Mouse (Mus musculus): Measurements from ENCODE around the gene Gphn. TPM values are rescaled to one million over a fixed set of nuclear protein-coding genes. Genes with fewer than 3 reads are reported as not detected.

Gphn gene
- polyA plus RNA-seq, 1 experiment, result 10.3 TPM

DNA sequence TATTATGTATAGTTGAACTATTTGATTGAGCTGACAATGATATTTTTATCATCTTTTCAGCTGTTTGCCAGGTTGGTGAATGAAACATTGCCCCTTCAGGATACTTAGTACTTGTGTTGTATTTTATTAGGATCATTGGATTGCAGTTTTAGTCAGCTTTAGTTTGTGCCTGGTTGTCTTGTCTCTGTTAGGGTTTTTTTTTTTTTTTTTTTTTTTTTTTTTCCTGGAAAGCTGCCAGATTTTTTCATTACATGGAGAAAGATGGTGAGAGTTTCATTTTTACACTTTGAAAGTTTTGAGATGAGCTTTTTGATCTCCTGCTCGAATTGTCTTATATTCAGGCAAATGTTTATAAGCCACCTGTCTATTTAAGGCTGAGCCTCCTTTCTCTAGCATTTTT, 22.2 kb downstream of the Gphn start:
- Histone ChIP-seq H3K36me3 (ENCODE audit: control insufficient read depth, insufficient read depth) (no peaks in the 10 kb centered on the region), H3K79me2 (ENCODE audit: control insufficient read depth, insufficient read depth) (peaks cover 4% of the 10 kb centered on the region), H3K4me3 (no peak overlapping the region), H3ac (ENCODE audit: control insufficient read depth, insufficient read length) (no peak overlapping the region), H3K27me3 (ENCODE audit: control insufficient read depth, insufficient read depth, insufficient read length) (no peaks in the 10 kb centered on the region), H3K4me2 (ENCODE audit: low read depth) (no peak overlapping the region)
- TF ChIP-seq MYOG (IDR thresholded peaks at IDR 0.05; ENCODE audit: control insufficient read depth in 1 of 3, insufficient read depth in 1 of 3, insufficient read length in 2 of 3, low read depth in 2 of 3), result no peak
- no peak for TF ChIP-seq USF1 (IDR thresholded peaks at IDR 0.05; ENCODE audit: low read depth)

DNA sequence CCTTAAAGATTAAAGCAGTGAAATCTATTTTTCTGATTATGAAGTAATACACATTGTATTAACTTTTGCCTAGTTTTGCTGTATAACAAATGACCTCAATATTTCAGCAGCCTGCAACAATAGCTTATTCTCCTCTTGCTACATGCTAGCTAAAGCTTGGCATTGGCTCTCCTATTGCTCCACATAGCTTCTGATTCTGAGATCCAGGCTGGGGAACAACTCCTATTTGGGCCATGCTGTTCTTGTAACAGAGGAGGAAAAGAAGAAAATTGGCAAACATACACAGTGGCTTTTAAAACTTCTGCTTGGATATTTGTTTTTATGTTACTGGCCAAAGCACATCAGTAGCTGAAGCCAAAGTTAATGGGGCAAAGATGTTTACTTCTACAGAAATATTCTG, 23.0 kb downstream of the Gphn start:
- Histone ChIP-seq H3K4me2 (ENCODE audit: low read depth) (no peak overlapping the region), H3ac (ENCODE audit: control insufficient read depth, insufficient read length) (no peak overlapping the region), H3K79me2 (ENCODE audit: control insufficient read depth, insufficient read depth) (peaks cover 4% of the 10 kb centered on the region), H3K4me3 (no peak overlapping the region), H3K36me3 (ENCODE audit: control insufficient read depth, insufficient read depth) (no peaks in the 10 kb centered on the region), H3K27me3 (ENCODE audit: control insufficient read depth, insufficient read depth, insufficient read length) (no peaks in the 10 kb centered on the region)
- TF ChIP-seq TCF3 (IDR thresholded peaks at IDR 0.05; ENCODE audit: insufficient read length, low read depth) (no peak), REST (IDR thresholded peaks at IDR 0.05; ENCODE audit: insufficient read depth, insufficient read length) (no peak), MYOG (IDR thresholded peaks at IDR 0.05; ENCODE audit: control insufficient read depth in 1 of 3, insufficient read depth in 1 of 3, insufficient read length in 2 of 3, low read depth in 2 of 3) (no peak), MYOD1 (IDR thresholded peaks at IDR 0.05; ENCODE audit: control insufficient read depth in 1 of 3, insufficient read length in 2 of 3, low read depth in 2 of 3) (no peak), E2F4 (IDR thresholded peaks at IDR 0.05; ENCODE audit: insufficient read depth) (no peak), SRF (IDR thresholded peaks at IDR 0.05; ENCODE audit: control insufficient read depth, insufficient read length, low read depth) (no peak), CEBPB (IDR thresholded peaks at IDR 0.05; ENCODE audit: insufficient read depth, poor library complexity, severe bottlenecking) (no peak), MAX (IDR thresholded peaks at IDR 0.05; ENCODE audit: low read depth) (no peak), POLR2AphosphoS2 (IDR thresholded peaks at IDR 0.05; ENCODE audit: insufficient read length, low read depth) (no peak), TCF12 (IDR thresholded peaks at IDR 0.05; ENCODE audit: insufficient read depth, poor library complexity, severe bottlenecking) (no peak), USF1 (IDR thresholded peaks at IDR 0.05; ENCODE audit: low read depth) (no peak), POLR2A (IDR thresholded peaks at IDR 0.05; ENCODE audit: insufficient read length, low read depth) (no peak)

DNA sequence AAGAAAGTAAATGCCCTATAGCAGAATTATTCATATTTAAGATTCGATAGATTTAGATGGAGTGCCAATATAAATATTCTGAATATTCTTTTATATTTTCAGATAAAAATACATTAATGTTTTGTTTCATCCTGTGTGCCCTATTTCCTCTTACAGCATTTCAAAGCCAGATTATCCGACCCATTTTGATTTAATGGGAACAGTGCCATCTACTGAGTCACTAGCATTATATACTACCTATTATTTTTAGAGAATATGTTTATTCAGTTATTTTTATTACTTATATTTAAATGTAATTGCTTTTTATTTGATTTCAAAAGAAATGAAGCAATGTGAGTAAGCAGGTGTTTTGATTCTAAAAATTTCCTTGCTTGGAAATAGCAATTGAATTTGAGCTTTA, 51.2 kb downstream of the Gphn start:
- Histone ChIP-seq H3K27me3 (ENCODE audit: control insufficient read depth, insufficient read depth, insufficient read length) (no peaks in the 10 kb centered on the region), H3K4me3 (no peak overlapping the region), H3K4me2 (ENCODE audit: low read depth) (no peak overlapping the region), H3ac (ENCODE audit: control insufficient read depth, insufficient read length) (no peak overlapping the region), H3K79me2 (ENCODE audit: control insufficient read depth, insufficient read depth) (no peaks in the 10 kb centered on the region), H3K36me3 (ENCODE audit: control insufficient read depth, insufficient read depth) (no peaks in the 10 kb centered on the region)
- TF ChIP-seq SRF (IDR thresholded peaks at IDR 0.05; ENCODE audit: control insufficient read depth, insufficient read length, low read depth), result no peak
- no peak for TF ChIP-seq CEBPB (IDR thresholded peaks at IDR 0.05; ENCODE audit: insufficient read depth, poor library complexity, severe bottlenecking)
- TF ChIP-seq TCF3 (IDR thresholded peaks at IDR 0.05; ENCODE audit: insufficient read length, low read depth), result no peak
- no peak for TF ChIP-seq MYOG (IDR thresholded peaks at IDR 0.05; ENCODE audit: control insufficient read depth in 1 of 3, insufficient read depth in 1 of 3, insufficient read length in 2 of 3, low read depth in 2 of 3)
- TF ChIP-seq POLR2AphosphoS2 (IDR thresholded peaks at IDR 0.05; ENCODE audit: insufficient read length, low read depth), result no peak
- no peak for TF ChIP-seq REST (IDR thresholded peaks at IDR 0.05; ENCODE audit: insufficient read depth, insufficient read length)
- no peak for TF ChIP-seq MYOD1 (IDR thresholded peaks at IDR 0.05; ENCODE audit: control insufficient read depth in 1 of 3, insufficient read length in 2 of 3, low read depth in 2 of 3)

- H3K36me3 ChIP-seq (ENCODE audit: control insufficient read depth, insufficient read depth), result no peaks in the 10 kb centered on the region
- no peak overlapping the region for H3K4me3 ChIP-seq
- no peaks in the 10 kb centered on the region for H3K79me2 ChIP-seq (ENCODE audit: control insufficient read depth, insufficient read depth)
- no peaks in the 10 kb centered on the region for H3K27me3 ChIP-seq (ENCODE audit: control insufficient read depth, insufficient read depth, insufficient read length)
- H3ac ChIP-seq (ENCODE audit: control insufficient read depth, insufficient read length), result no peak overlapping the region
- no peak overlapping the region for H3K4me2 ChIP-seq (ENCODE audit: low read depth)
- TF ChIP-seq SRF (IDR thresholded peaks at IDR 0.05; ENCODE audit: control insufficient read depth, insufficient read length, low read depth) (no peak), TCF3 (IDR thresholded peaks at IDR 0.05; ENCODE audit: insufficient read length, low read depth) (no peak), TCF12 (IDR thresholded peaks at IDR 0.05; ENCODE audit: insufficient read depth, poor library complexity, severe bottlenecking) (no peak), E2F4 (IDR thresholded peaks at IDR 0.05; ENCODE audit: insufficient read depth) (no peak), POLR2A (IDR thresholded peaks at IDR 0.05; ENCODE audit: insufficient read length, low read depth) (no peak), CEBPB (IDR thresholded peaks at IDR 0.05; ENCODE audit: insufficient read depth, poor library complexity, severe bottlenecking) (no peak), MAX (IDR thresholded peaks at IDR 0.05; ENCODE audit: low read depth) (no peak), REST (IDR thresholded peaks at IDR 0.05; ENCODE audit: insufficient read depth, insufficient read length) (no peak), MYOG (IDR thresholded peaks at IDR 0.05; ENCODE audit: control insufficient read depth in 1 of 3, insufficient read depth in 1 of 3, insufficient read length in 2 of 3, low read depth in 2 of 3) (no peak), MYOD1 (IDR thresholded peaks at IDR 0.05; ENCODE audit: control insufficient read depth in 1 of 3, insufficient read length in 2 of 3, low read depth in 2 of 3) (no peak)
These were observed 64.2 kb downstream of the Gphn start for GRCm38 (mm10) chr12:78290384-78290783.

DNA sequence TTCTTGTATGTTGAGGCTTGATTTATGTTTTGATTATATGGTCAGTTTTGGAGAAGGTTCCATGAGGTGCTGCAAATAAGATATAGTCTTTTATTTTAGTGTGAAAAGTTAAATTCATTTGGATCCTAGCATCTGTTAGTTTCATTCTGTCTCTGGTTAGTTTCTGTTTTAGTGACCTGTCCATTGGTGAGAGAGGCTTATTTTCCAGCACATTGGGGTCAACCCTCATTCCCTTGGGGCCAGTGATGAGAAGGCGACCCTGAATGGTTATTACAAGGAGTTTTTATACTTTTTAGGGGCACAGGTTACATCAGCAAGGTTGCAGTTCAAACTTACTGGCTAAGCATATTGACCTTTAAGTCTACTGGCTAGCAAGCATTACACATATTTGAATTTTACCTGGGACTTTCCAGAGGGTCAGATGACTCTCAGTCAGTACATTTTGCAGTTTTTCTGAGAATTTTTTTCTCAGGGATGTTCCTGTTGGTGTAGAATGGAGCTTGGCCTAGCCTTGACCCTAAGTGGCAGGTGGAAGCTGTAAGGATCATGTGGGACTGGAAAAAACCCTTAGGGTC, 72.7 kb downstream of the Gphn start:
- TF ChIP-seq MYOD1 (IDR thresholded peaks at IDR 0.05; ENCODE audit: control insufficient read depth in 1 of 3, insufficient read length in 2 of 3, low read depth in 2 of 3), result no peak
- no peak for TF ChIP-seq TCF12 (IDR thresholded peaks at IDR 0.05; ENCODE audit: insufficient read depth, poor library complexity, severe bottlenecking)
- no peak for TF ChIP-seq POLR2AphosphoS2 (IDR thresholded peaks at IDR 0.05; ENCODE audit: insufficient read length, low read depth)
- TF ChIP-seq USF1 (IDR thresholded peaks at IDR 0.05; ENCODE audit: low read depth), result no peak
- no peak for TF ChIP-seq MYOG (IDR thresholded peaks at IDR 0.05; ENCODE audit: control insufficient read depth in 1 of 3, insufficient read depth in 1 of 3, insufficient read length in 2 of 3, low read depth in 2 of 3)
- TF ChIP-seq CEBPB (IDR thresholded peaks at IDR 0.05; ENCODE audit: insufficient read depth, poor library complexity, severe bottlenecking), result no peak
- no peak for TF ChIP-seq REST (IDR thresholded peaks at IDR 0.05; ENCODE audit: insufficient read depth, insufficient read length)
- no peak for TF ChIP-seq POLR2A (IDR thresholded peaks at IDR 0.05; ENCODE audit: insufficient read length, low read depth)
- no peak for TF ChIP-seq TCF3 (IDR thresholded peaks at IDR 0.05; ENCODE audit: insufficient read length, low read depth)
- no peak for TF ChIP-seq MAX (IDR thresholded peaks at IDR 0.05; ENCODE audit: low read depth)
- no peaks in the 10 kb centered on the region for H3K79me2 ChIP-seq (ENCODE audit: control insufficient read depth, insufficient read depth)
- H3K4me3 ChIP-seq, result no peak overlapping the region
- H3K36me3 ChIP-seq (ENCODE audit: control insufficient read depth, insufficient read depth), result no peaks in the 10 kb centered on the region
- no peaks in the 10 kb centered on the region for H3K27me3 ChIP-seq (ENCODE audit: control insufficient read depth, insufficient read depth, insufficient read length)
- H3ac ChIP-seq (ENCODE audit: control insufficient read depth, insufficient read length), result no peak overlapping the region
- no peak overlapping the region for H3K4me2 ChIP-seq (ENCODE audit: low read depth)
